Mouse (Mus musculus): ENCODE results near the gene 4930486L24Rik. TPM values are rescaled to one million over a fixed set of nuclear protein-coding genes. Genes with fewer than 3 reads are reported as not detected.
"Not testable (repeated sequence)": the region's sequence is repeated elsewhere in the genome, so short reads cannot be mapped to it uniquely, and the experiment has no call there.

Gene 4930486L24Rik
- polyA plus RNA-seq (2012; ENCODE audit: insufficient read depth, insufficient read length, missing spikeins): not detected in 2 replicates

DNA sequence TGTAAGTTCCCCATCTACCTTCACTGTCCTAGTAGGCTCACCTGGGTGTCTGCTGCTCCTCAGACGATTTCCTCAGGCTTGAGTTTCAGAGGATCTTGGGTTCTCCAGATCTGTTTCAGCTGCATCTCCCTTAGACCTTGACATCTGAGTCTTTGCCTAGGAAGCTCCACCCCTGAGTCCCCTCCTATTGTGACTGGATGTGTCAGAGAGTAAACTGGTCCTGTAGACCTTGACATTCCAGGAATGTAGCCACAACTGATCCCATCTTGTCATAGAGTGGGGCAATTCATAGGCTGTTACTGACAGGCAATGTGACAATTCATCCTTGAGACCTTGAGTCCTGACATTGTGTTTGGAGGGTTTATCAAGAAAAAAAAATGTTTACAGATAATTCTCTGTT is at the start of gene 4930486L24Rik:
Gene 4930486L24Rik (minus strand): TSS at position 195 of the 400 bp plus-strand sequence.
- no peak within 1 kb of the TSS for H3K27ac ChIP-seq (replicated peaks; ENCODE audit: low read depth, low read length)
- no peak within 1 kb of the TSS for H3K4me3 ChIP-seq (ENCODE audit: insufficient read depth, low read depth, low read length)

DNA sequence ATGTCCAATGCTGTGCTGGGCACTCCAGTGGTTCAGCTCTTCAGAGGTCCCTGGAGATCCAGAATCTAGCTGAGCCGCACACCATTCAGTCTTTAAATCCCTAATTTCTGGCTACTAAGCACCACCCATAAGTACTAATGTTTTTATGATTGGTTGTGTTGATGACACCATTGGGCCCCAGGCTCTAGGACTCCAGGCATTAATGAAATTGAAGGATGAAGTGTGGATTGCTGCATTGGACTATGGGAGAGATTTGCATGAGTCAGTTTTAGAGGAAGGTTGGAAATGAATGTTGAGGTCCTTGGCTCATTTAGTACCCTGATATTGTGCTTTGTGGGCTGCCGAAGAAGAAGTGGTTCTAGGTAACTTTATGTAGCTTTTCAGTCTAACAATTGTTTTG is 40.5 kb upstream of the 4930486L24Rik start, which contains the start of gene Tpbpb:
Gene Tpbpb (minus strand): TSS at position 101 of the 400 bp plus-strand sequence.
- not testable (repeated sequence) for H3K4me3 ChIP-seq (ENCODE audit: insufficient read depth, low read depth, low read length); H3K27ac ChIP-seq (replicated peaks; ENCODE audit: low read depth, low read length); H3K4me1 ChIP-seq (ENCODE audit: control insufficient read depth, insufficient read depth, insufficient read length, low read length)

More for the DNA sequence above, at the start of gene 4930486L24Rik:
- H3K4me1 ChIP-seq (ENCODE audit: control insufficient read depth, insufficient read depth, insufficient read length, low read length): no peaks in the 10 kb centered on the region

DNA sequence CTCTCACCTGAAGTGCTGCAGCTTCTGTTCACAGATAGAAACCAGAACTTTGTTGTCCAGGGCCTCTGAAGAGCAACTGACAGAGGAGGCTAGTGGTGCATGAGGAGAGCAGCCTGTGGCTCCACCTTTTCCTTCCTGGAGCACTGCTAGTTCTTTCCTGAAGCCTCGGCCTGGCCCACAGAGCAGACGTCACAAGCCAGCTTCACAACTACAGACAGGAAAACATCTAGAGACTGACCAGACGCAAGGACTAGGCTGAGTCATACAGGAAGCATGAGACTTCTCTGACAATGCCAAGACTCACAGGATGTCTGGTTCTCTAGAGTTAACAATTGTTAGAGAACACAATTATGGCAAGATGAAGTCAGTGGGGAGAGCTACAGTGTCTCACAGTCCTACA is 33.1 kb upstream of the 4930486L24Rik start, which contains the start of gene Ctla2b:
Gene Ctla2b (minus strand): TSS at position 120 of the 400 bp plus-strand sequence.
- Histone ChIP-seq H3K4me3 (ENCODE audit: insufficient read depth, low read depth, low read length) (no peak within 1 kb of the TSS), H3K27ac (replicated peaks; ENCODE audit: low read depth, low read length) (peak within 1 kb of the TSS; percentile 88), H3K4me1 (ENCODE audit: control insufficient read depth, insufficient read depth, insufficient read length, low read length) (no peaks in the 10 kb centered on the region)

DNA sequence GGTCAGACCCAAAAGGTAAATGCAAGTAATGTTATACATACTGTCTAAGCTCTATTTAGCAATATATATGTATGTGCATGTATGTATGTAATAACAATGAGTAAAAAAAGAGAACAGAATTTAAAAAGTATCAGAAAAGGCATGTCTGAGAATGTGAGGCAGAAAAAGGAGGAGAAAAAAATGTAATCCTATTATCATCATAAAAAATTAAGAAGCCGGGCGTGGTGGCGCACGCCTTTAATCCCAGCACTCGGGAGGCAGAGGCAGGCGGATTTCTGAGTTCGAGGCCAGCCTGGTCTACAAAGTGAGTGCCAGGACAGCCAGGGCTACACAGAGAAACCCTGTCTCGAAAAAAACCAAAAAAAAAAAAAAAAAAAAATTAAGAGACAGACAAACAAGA is 32.5 kb upstream of the 4930486L24Rik start, which contains the start of gene Gm49392:
Gene Gm49392 (minus strand): TSS at position 101 of the 400 bp plus-strand sequence.
- H3K4me3 ChIP-seq (ENCODE audit: insufficient read depth, low read depth, low read length); H3K4me1 ChIP-seq (ENCODE audit: control insufficient read depth, insufficient read depth, insufficient read length, low read length): not testable (repeated sequence)
- H3K27ac ChIP-seq (replicated peaks; ENCODE audit: low read depth, low read length): peak within 1 kb of the TSS; percentile 88

DNA sequence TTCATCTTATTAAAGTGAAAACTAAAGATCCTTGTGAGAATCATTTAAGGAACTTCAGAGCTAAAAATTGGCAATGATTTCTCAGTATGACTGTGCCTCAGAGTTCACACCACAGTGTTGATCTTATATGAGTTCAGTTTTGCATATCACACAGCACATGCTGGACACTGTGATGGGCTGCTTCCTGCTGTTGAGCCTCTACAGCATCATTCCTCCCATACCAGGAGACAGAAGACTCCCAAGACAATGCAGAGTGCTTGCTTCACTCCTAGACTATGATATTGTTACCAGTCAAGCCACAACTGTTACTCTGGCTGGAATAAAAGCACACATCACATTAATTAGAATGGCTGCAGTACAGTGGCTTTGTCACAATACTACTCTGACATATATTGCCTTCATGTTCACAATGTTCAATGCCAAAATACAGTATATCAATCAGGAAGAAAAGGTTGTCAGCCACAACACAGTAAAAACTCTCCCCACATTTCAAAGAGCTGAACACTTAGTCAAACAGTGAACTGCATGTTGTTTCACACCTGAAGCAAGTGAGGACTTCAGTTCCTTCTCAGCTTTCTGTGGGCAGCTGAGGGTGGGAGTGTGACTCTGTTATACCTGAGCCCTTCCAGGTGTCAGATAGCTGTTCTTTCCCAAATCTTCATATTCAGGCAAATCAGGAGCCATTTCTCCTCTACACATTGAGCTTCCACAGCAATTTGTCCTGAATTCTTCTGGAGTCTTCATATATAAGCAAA is 31.3 kb upstream of the 4930486L24Rik start:
- no peak overlapping the region for H3K27ac ChIP-seq (replicated peaks; ENCODE audit: low read depth, low read length)
- H3K4me1 ChIP-seq (ENCODE audit: control insufficient read depth, insufficient read depth, insufficient read length, low read length): no peaks in the 10 kb centered on the region
- no peak overlapping the region for H3K4me3 ChIP-seq (ENCODE audit: insufficient read depth, low read depth, low read length)

DNA sequence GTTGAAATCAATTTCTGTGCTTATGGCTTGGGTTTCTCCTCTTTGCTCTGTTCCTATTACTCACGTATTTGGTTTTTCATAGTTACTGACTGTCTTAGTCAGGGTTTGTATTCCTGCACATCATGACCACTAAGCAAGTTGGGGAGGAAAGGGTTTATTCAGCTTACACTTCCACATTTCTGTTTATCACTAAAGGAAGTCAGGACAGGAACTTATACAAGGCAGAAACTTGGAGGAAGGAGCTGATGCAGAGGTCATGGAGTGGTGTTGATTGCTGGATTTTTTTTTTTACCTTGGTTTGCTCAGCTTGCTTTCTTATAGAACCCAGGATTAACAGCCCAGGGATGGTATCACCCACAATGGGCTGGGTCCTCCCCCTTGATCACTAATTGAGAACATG is 28.0 kb upstream of the 4930486L24Rik start:
- Histone ChIP-seq H3K4me3 (ENCODE audit: insufficient read depth, low read depth, low read length) (no peak overlapping the region), H3K4me1 (ENCODE audit: control insufficient read depth, insufficient read depth, insufficient read length, low read length) (no peaks in the 10 kb centered on the region), H3K27ac (replicated peaks; ENCODE audit: low read depth, low read length) (peak overlapping the region; percentile 75)

DNA sequence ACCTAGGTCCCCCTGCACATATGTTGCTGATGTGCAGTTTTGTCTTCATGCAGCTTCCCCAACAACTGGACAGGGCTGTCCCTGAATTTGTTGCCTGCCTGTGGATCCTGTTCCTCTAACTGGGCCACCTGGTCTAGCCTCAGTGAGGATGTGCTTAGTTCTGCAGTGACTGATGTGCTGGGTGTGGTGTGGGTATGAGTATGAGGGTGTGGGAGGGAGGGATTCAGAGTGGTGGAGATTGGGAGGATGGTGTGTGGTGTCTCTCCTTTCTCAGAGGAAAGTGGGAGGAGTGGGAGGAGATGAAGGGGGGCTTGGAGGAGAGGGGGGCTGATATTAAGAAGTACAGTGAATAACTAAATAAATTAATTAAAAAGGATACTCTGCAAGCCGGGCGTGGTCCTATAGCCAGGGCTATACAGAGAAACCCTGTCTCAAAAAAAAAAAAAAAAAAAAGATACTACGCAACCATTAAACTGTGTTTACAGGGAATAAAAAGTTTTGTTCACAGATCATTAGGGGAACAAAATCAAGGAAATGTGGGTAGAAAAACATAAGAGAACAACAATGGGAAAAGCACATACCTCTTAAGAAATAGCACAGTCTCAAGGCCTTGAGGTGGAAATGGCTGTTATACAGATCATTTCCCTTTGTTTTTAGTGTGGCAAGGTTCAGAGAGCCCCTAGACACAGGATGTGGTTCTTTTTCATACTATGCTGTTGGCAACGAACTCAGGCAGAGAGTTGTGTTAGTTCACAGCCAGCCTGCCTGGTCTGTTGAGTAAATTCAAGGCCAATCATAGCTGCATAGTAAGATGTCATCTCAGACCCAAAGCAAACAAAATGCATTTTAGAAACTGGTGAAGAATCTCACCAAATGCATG is 15.8 kb downstream of the 4930486L24Rik start:
- H3K4me3 ChIP-seq (ENCODE audit: insufficient read depth, low read depth, low read length): no peak overlapping the region
- H3K4me1 ChIP-seq (ENCODE audit: control insufficient read depth, insufficient read depth, insufficient read length, low read length): peaks cover 4% of the 10 kb centered on the region; the same call in 1 of the 2 replicates
- peak overlapping the region; percentile 98 for H3K27ac ChIP-seq (replicated peaks; ENCODE audit: low read depth, low read length)

DNA sequence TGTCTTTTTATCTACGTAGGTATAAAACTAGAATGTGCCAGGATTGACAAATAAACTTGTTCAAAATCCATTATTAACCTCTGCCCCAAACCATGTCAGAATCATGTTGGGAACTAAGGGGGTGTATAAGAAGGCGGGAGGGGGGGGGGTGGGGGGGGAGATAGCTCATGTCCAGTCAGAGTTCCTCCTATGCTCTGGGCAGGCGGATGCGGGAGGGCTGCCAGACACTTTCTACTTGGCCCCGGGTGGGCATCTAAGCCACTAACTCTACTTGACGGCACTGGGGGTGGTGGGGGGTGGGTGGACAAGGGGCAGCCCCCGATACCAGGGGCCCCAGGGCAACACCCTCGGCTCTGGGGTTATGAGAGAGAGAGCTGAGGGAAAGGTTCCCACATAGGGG is 21.1 kb downstream of the 4930486L24Rik start:
- Histone ChIP-seq H3K4me3 (ENCODE audit: insufficient read depth, low read depth, low read length) (no peak overlapping the region), H3K4me1 (ENCODE audit: control insufficient read depth, insufficient read depth, insufficient read length, low read length) (peaks cover 3% of the 10 kb centered on the region; the same call in 1 of the 2 replicates), H3K27ac (replicated peaks; ENCODE audit: low read depth, low read length) (no peak overlapping the region)

DNA sequence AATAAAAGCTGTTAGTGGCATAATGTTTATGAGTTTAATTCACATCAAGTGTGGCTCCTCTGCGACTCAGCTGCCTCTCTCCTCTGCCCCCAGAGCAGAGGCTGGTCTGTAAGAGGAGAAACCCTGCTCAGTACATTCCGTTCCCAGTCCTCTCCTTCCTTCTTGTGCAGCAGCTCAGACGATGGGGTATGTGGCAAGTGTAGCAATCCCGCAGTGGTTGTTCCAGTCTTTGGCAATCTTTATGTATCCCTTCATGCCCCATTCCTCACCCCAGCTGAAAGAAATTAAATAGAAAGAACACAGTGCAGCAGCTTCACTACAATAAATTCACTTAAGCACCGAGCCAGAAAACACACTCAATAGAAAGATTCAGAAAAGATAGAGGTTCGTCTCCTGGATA is 21.6 kb downstream of the 4930486L24Rik start:
- no peaks in the 10 kb centered on the region for H3K4me1 ChIP-seq (ENCODE audit: control insufficient read depth, insufficient read depth, insufficient read length, low read length)

DNA sequence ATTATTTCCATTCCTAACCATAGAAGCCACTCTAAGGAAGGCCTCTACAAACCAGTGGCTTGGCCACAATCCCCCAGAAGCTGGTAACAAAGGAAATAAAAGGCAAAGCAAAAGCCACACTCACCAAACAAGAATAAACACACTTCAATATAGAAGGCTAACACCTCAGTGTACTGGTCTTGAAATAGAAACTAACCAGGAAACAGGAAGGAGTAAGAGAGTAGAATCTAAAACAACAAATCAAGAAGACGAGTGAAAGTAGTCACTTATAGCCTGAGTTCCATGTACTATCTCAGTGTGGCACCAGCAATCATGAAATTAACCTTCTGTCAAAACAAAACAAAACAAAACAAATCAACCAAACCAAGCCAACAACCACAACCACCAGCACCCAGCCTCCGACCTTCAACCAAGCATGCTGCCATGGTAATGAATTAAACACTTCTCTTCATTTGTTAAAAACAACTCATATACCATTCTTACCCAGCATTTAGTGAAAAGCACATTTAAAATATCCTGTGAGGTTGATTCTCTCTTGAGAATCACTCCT is 24.8 kb downstream of the 4930486L24Rik start:
- Histone ChIP-seq H3K4me1 (ENCODE audit: control insufficient read depth, insufficient read depth, insufficient read length, low read length) (no peaks in the 10 kb centered on the region), H3K4me3 (ENCODE audit: insufficient read depth, low read depth, low read length) (no peak overlapping the region)

More for the DNA sequence above, 21.6 kb downstream of the 4930486L24Rik start:
- H3K4me3 ChIP-seq (ENCODE audit: insufficient read depth, low read depth, low read length): no peak overlapping the region
- H3K27ac ChIP-seq (replicated peaks; ENCODE audit: low read depth, low read length): no peak overlapping the region

DNA sequence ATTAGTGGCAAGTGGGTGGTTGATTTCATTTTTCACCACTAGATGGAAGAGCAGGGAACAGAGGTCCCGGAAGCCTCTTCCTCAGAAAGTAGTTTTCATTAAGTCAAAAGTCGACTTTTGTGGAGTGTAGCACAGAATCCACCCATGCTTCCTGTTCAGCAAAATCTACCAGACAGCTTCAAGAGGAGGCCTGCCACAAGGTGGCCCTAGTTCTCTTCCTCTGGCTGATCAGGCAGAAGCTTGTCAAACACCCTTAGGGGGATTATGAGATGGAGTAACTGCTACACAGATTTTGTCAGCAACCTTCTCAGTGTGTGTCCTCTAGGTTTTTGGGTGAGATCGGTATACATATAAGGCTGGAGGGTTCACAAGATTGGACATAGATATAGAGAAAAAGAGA is 38.2 kb downstream of the 4930486L24Rik start:
- Histone ChIP-seq H3K27ac (replicated peaks; ENCODE audit: low read depth, low read length) (no peak overlapping the region), H3K4me1 (ENCODE audit: control insufficient read depth, insufficient read depth, insufficient read length, low read length) (no peaks in the 10 kb centered on the region), H3K4me3 (ENCODE audit: insufficient read depth, low read depth, low read length) (no peak overlapping the region)

More for the DNA sequence above, 24.8 kb downstream of the 4930486L24Rik start:
- no peak overlapping the region for H3K27ac ChIP-seq (replicated peaks; ENCODE audit: low read depth, low read length)

DNA sequence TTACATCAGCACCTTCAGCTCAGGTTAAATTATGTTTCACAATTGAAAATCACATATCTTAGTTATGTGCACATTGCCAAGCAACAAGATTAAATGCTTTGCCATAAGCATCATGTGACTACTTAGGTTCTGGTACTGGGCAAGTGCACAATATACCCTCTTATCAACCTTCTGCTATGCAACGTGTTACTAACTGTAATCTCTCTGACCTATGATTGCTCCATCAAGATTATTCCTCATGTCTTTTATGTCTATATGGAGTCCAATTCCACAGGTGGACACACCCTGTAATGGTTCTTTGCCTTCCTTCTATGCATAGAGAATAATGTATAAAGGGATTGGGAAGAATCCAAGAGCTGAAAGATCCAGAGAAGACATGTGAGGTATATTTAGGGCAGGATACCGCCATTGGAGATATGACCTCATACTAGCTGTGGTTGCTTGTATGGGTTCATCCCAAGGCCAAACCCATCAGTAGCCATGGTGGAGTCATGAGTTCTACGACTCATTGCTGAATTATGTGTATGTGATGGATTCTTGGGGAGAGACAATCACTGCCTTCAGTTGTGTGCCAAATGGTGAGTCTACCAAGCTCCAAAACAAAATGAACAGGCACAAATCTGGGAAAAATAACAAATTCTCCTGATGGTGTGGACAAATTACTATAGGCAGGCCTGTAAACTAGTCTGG is 43.6 kb downstream of the 4930486L24Rik start:
- no peak overlapping the region for H3K4me3 ChIP-seq (ENCODE audit: insufficient read depth, low read depth, low read length)
- H3K4me1 ChIP-seq (ENCODE audit: control insufficient read depth, insufficient read depth, insufficient read length, low read length): no peaks in the 10 kb centered on the region
- H3K27ac ChIP-seq (replicated peaks; ENCODE audit: low read depth, low read length): no peak overlapping the region

DNA sequence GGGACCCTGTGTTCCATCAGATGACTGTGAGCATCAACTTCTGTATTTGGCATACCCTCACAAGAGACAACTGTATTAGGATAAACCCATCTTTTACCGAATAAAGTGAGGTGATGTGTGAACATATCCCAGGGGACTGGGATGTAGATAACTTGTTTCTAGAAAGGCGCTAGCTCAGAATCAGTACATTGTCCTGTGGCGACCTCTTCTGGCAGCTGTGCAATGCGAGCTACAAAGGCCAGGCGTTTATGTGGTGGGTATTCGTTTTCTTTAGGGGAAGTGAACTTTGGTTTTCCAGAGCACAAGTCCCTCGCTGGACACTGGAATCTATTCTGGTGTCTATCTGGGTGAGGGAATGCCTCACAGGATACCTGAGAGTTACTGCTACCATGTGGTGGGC is 44.8 kb downstream of the 4930486L24Rik start:
- H3K27ac ChIP-seq (replicated peaks; ENCODE audit: low read depth, low read length): no peak overlapping the region
- H3K4me1 ChIP-seq (ENCODE audit: control insufficient read depth, insufficient read depth, insufficient read length, low read length): no peaks in the 10 kb centered on the region; the same call in 1 of the 2 replicates
- no peak overlapping the region for H3K4me3 ChIP-seq (ENCODE audit: insufficient read depth, low read depth, low read length)

DNA sequence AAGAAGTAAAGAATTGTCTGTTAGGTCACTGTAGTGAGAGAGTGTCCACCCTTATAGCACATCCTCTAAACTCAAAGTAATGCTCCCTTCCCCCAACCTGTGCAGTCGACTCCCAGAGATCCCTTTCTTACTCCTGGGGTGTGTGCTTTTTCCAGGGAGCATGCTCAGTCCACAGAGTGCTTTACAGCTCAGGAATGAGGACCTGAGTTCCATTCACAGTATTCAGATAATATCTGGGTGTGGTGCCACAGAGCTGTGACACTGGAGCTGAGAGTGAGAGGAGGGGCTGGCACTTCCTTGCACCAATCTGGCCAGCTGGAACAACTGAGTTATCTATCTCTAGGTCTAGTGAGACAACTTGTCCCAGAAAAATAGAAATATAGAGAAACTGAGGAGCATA is 50.6 kb downstream of the 4930486L24Rik start:
- Histone ChIP-seq H3K27ac (replicated peaks; ENCODE audit: low read depth, low read length) (no peak overlapping the region), H3K4me1 (ENCODE audit: control insufficient read depth, insufficient read depth, insufficient read length, low read length) (no peaks in the 10 kb centered on the region; the same call in 1 of the 2 replicates)

More for the DNA sequence above, 50.6 kb downstream of the 4930486L24Rik start:
- no peak overlapping the region for H3K4me3 ChIP-seq (ENCODE audit: insufficient read depth, low read depth, low read length)
